Mouse (Mus musculus): Measurements from ENCODE around the gene Gng13.

Gene Gng13

GRCm38 (mm10) chr17:25716711-25717637 is at the start of gene Gng13:
TSS of gene Gng13 (plus strand) at chr17:25717171.
- 3% methylated on average over 45 of the region's 45 CpGs for WGBS

GRCm38 (mm10) chr17:25668481-25669055 is 48.4 kb upstream of the Gng13 start:
- 65% methylated on average over 7 of the region's 7 CpGs for WGBS

- WGBS, result 69% methylated on average over 6 of the region's 6 CpGs
Observed at GRCm38 (mm10) chr17:25677969-25678368, 39.0 kb upstream of the Gng13 start.

- 36% methylated on average over 5 of the region's 5 CpGs for WGBS
Observed at GRCm38 (mm10) chr17:25679818-25680217, 37.2 kb upstream of the Gng13 start.

- WGBS, result 51% methylated on average over 4 of the region's 4 CpGs
Observed at GRCm38 (mm10) chr17:25681636-25682035, 35.3 kb upstream of the Gng13 start.

GRCm38 (mm10) chr17:25686323-25686722 is 30.6 kb upstream of the Gng13 start:
- WGBS, result 56% methylated on average over 7 of the region's 7 CpGs

GRCm38 (mm10) chr17:25688922-25689321 is 28.0 kb upstream of the Gng13 start:
- 67% methylated on average over 4 of the region's 4 CpGs for WGBS

- 56% methylated on average over 1 of the region's 1 CpGs for WGBS
Observed at GRCm38 (mm10) chr17:25696263-25696662, 20.7 kb upstream of the Gng13 start.

GRCm38 (mm10) chr17:25698446-25698845 is 18.5 kb upstream of the Gng13 start:
- 9% methylated on average over 7 of the region's 7 CpGs for WGBS

- 65% methylated on average over 9 of the region's 9 CpGs for WGBS
Observed at GRCm38 (mm10) chr17:25700863-25701496, 16.0 kb upstream of the Gng13 start.

- 96% methylated on average over 2 of the region's 2 CpGs for WGBS
Observed at GRCm38 (mm10) chr17:25709994-25710393, 7.0 kb upstream of the Gng13 start.

- 90% methylated on average over 4 of the region's 4 CpGs for WGBS
Observed at GRCm38 (mm10) chr17:25711136-25711535, 5.8 kb upstream of the Gng13 start.

- WGBS, result 74% methylated on average over 3 of the region's 3 CpGs
Observed at GRCm38 (mm10) chr17:25715627-25716026, 1.3 kb upstream of the Gng13 start.

- WGBS, result 28% methylated on average over 6 of the region's 6 CpGs
Observed at GRCm38 (mm10) chr17:25716130-25716529, 841 bp upstream of the Gng13 start.

- 11% methylated on average over 6 of the region's 6 CpGs for WGBS
Observed at GRCm38 (mm10) chr17:25717691-25718090, 720 bp downstream of the Gng13 start.

- 91% methylated on average over 5 of the region's 5 CpGs for WGBS
Observed at GRCm38 (mm10) chr17:25721476-25721875, 4.5 kb downstream of the Gng13 start.

GRCm38 (mm10) chr17:25723470-25723869 is 6.5 kb downstream of the Gng13 start:
- WGBS, result 96% methylated on average over 19 of the region's 19 CpGs

GRCm38 (mm10) chr17:25723919-25724318 is 6.9 kb downstream of the Gng13 start:
- 76% methylated on average over 7 of the region's 7 CpGs for WGBS

- 86% methylated on average over 6 of the region's 6 CpGs for WGBS
Observed at GRCm38 (mm10) chr17:25725264-25725663, 8.3 kb downstream of the Gng13 start.

- under 1% methylated on average over 37 of the region's 37 CpGs for WGBS
Observed at GRCm38 (mm10) chr17:25727265-25728008, 10.5 kb downstream of the Gng13 start, which contains the start of the genes Chtf18 and Rpusd1. TSS of gene Chtf18 (minus strand) at chr17:25727419. TSS of gene Rpusd1 (plus strand) at chr17:25727670.

- WGBS, result 12% methylated on average over 4 of the region's 4 CpGs
Observed at GRCm38 (mm10) chr17:25728009-25728270, 11.0 kb downstream of the Gng13 start.

GRCm38 (mm10) chr17:25732082-25732481 is 15.1 kb downstream of the Gng13 start:
- 13% methylated on average over 2 of the region's 2 CpGs for WGBS

Measured in cerebral cortex, adult 2 months (tissue).